Mouse (Mus musculus) MEL (cell line): Measurements from ENCODE around the gene Strada. TPM values are rescaled to one million over a fixed set of nuclear protein-coding genes. Genes with fewer than 3 reads are reported as not detected.

Experiments
- DNase-seq: peaks from one replicate; pipeline ENCODE4 v3.0.0; 2011; ENCODE audit warnings: low read depth, low spot score
- H3K27ac ChIP-seq: 2 replicates; pipeline ENCODE4 v1.5.1; 2012; ENCODE audit warnings: low read depth, mild to moderate bottlenecking, control low read depth, low read length, moderate library complexity; ENCODE audit not compliant: control insufficient read depth
- H3K27me3 ChIP-seq, 2 experiments: fragments of 150-350 bp in 1 of 2; sonication (generic) in 1 of 2; 2 replicates each; pipeline ENCODE4 v1.6.1; 2012; ENCODE audit warnings: low read length in 2 of 2, mild to moderate bottlenecking in 2 of 2, improper control_type of control experiment in 1 of 2, moderate library complexity in 1 of 2; ENCODE audit not compliant: insufficient read depth in 2 of 2, control insufficient read depth in 1 of 2
- H3K36me3 ChIP-seq, 2 experiments: 2 replicates each; pipeline ENCODE4 v1.6.1; 2012 to 2014; ENCODE audit warnings: low read length in 2 of 2, improper control_type of control experiment in 1 of 2, inconsistent platforms in 1 of 2, mild to moderate bottlenecking in 1 of 2; ENCODE audit not compliant: insufficient read depth in 2 of 2, control insufficient read depth in 1 of 2
- H3K4me1 ChIP-seq, 2 experiments: fragments of 150-350 bp in 1 of 2; sonication (generic) in 1 of 2; 2 replicates each; pipeline ENCODE4 v1.6.1; 2012; ENCODE audit warnings: low read length in 2 of 2, improper control_type of control experiment in 1 of 2, mild to moderate bottlenecking in 1 of 2; ENCODE audit not compliant: insufficient read depth in 2 of 2, control insufficient read depth in 1 of 2
- H3K4me3 ChIP-seq, 2 experiments: fragments of 150-350 bp in 1 of 2; sonication (generic) in 1 of 2; 2 replicates each; pipeline ENCODE4 v1.5.1; 2012; ENCODE audit warnings: low read depth in 2 of 2, low read length in 2 of 2, mild to moderate bottlenecking in 2 of 2, moderate library complexity in 2 of 2, control low read depth in 1 of 2, improper control_type of control experiment in 1 of 2; ENCODE audit not compliant: control insufficient read depth in 1 of 2, insufficient read depth in 1 of 2
- H3K79me2 ChIP-seq: 2 replicates; pipeline ENCODE4 v1.6.1; 2012; ENCODE audit warnings: mild to moderate bottlenecking, low read length, moderate library complexity; ENCODE audit not compliant: control insufficient read depth, poor library complexity, insufficient read depth
- H3K9ac ChIP-seq: 2 replicates; pipeline ENCODE4 v1.6.1; 2012; ENCODE audit warnings: low read depth, mild to moderate bottlenecking, control low read depth, low read length, moderate library complexity; ENCODE audit not compliant: control insufficient read depth, poor library complexity, severe bottlenecking
- H3K9me3 ChIP-seq: fragments of 150-350 bp; sonication (generic); replicated peaks from 2 replicates; pipeline ENCODE4 v1.6.1; 2012; ENCODE audit warnings: mild to moderate bottlenecking, low read length, improper control_type of control experiment, moderate library complexity; ENCODE audit not compliant: insufficient read depth
- CHD1 ChIP-seq: IDR thresholded peaks from 2 replicates; pipeline ENCODE4 v1.6.1; 2012; ENCODE audit warnings: low read depth, mild to moderate bottlenecking, inconsistent platforms, low read length, improper control_type of control experiment
- CTCF ChIP-seq, 3 experiments: IDR thresholded peaks in 2 of 3; conservative IDR thresholded peaks in 1 of 3; 2 replicates each; pipeline ENCODE4 v1.5.1; 2011 to 2012; ENCODE audit warnings: low read length in 3 of 3, low read depth in 2 of 3, mild to moderate bottlenecking in 2 of 3, improper control_type of control experiment in 1 of 3, inconsistent platforms in 1 of 3, mixed read lengths in 1 of 3, moderate library complexity in 1 of 3; ENCODE audit not compliant: control insufficient read depth in 1 of 3, insufficient read depth in 1 of 3, poor library complexity in 1 of 3, severe bottlenecking in 1 of 3
- E2F4 ChIP-seq: IDR thresholded peaks from 2 replicates; pipeline ENCODE4 v1.6.1; 2011; ENCODE audit warnings: low read depth, low read length, improper control_type of control experiment, borderline replicate concordance
- EP300 ChIP-seq, 2 experiments: IDR thresholded peaks; 2 replicates each; pipeline ENCODE4 v1.6.1; 2011; ENCODE audit warnings: improper control_type of control experiment in 2 of 2, low read length in 2 of 2, low read depth in 1 of 2, mild to moderate bottlenecking in 1 of 2
- GATA1 ChIP-seq: IDR thresholded peaks from 2 replicates; pipeline ENCODE4 v1.6.1; 2011; ENCODE audit warnings: low read depth, low read length, improper control_type of control experiment
- HCFC1 ChIP-seq: IDR thresholded peaks from 2 replicates; pipeline ENCODE4 v1.6.1; 2012; ENCODE audit warnings: low read depth, mild to moderate bottlenecking, inconsistent platforms, low read length, improper control_type of control experiment, moderate library complexity
- MAFK ChIP-seq: IDR thresholded peaks from 2 replicates; pipeline ENCODE4 v1.6.1; 2011; ENCODE audit warnings: low read depth, mild to moderate bottlenecking, low read length, improper control_type of control experiment, borderline replicate concordance
- MAX ChIP-seq: IDR thresholded peaks from 2 replicates; pipeline ENCODE4 v1.6.1; 2011; ENCODE audit warnings: low read length, improper control_type of control experiment
- MAZ ChIP-seq: IDR thresholded peaks from 2 replicates; pipeline ENCODE4 v1.6.1; 2012; ENCODE audit warnings: low read depth, mild to moderate bottlenecking, inconsistent platforms, low read length, improper control_type of control experiment
- MYC ChIP-seq: IDR thresholded peaks from 2 replicates; pipeline ENCODE4 v1.6.1; 2011; ENCODE audit warnings: low read depth, mild to moderate bottlenecking, low read length, improper control_type of control experiment, moderate library complexity
- NELFE ChIP-seq: IDR thresholded peaks from 2 replicates; pipeline ENCODE4 v1.6.1; 2011; ENCODE audit warnings: low read depth, low read length, improper control_type of control experiment
- NRF1 ChIP-seq: IDR thresholded peaks from 2 replicates; pipeline ENCODE4 v1.6.1; 2014; ENCODE audit warnings: low read depth, mild to moderate bottlenecking, inconsistent platforms, low read length, improper control_type of control experiment, moderate library complexity; ENCODE audit not compliant: poor library complexity, insufficient read depth, severe bottlenecking
- RAD21 ChIP-seq: IDR thresholded peaks from 2 replicates; pipeline ENCODE4 v1.6.1; 2011; ENCODE audit warnings: mild to moderate bottlenecking, low read depth, low read length, improper control_type of control experiment
- UBTF ChIP-seq: IDR thresholded peaks from 2 replicates; pipeline ENCODE4 v1.6.1; 2012; ENCODE audit warnings: low read depth, mild to moderate bottlenecking, inconsistent platforms, low read length, improper control_type of control experiment, moderate library complexity, borderline replicate concordance; ENCODE audit not compliant: insufficient read depth
- USF2 ChIP-seq, 2 experiments: IDR thresholded peaks; 2 replicates each; pipeline ENCODE4 v1.6.1; 2011 to 2012; ENCODE audit warnings: improper control_type of control experiment in 2 of 2, low read length in 2 of 2, borderline replicate concordance in 1 of 2, inconsistent platforms in 1 of 2, low read depth in 1 of 2, mild to moderate bottlenecking in 1 of 2; ENCODE audit not compliant: insufficient read depth in 1 of 2
- ZC3H11A ChIP-seq: IDR thresholded peaks from 2 replicates; pipeline ENCODE4 v1.6.1; 2012; ENCODE audit warnings: low read depth, mild to moderate bottlenecking, inconsistent platforms, low read length, improper control_type of control experiment
- polyA plus RNA-seq, 2 experiments: library from polyadenylated mRNA; stranded (reverse) in 1 of 2; unstranded in 1 of 2; fragments of >175 nt in 1 of 2; fragments of >200 nt in 1 of 2; gene quantifications; 2 replicates each; pipeline versions ENCODE4 v1.2.1 to v1.2.4; 2012; ENCODE audit warnings: low replicate concordance in 2 of 2, low read depth in 1 of 2; ENCODE audit not compliant: insufficient read length in 2 of 2, insufficient read depth in 1 of 2, missing spikeins in 1 of 2
- total RNA-seq: library from RNA; depleted of rRNA; stranded (reverse); fragments of 300-350 nt; gene quantifications from 2 replicates; pipeline ENCODE4 v1.2.3, GENCODE M21; 2012

The Strada gene
- total and polyA plus RNA-seq, 3 experiments, result 25.5 to 39.8 TPM; not detected in 1

- TF ChIP-seq NRF1 (no peak), MYC (no peak), NELFE (no peak), USF2 (IDR thresholded peaks at IDR 0.05; ENCODE audit: borderline replicate concordance in 1 of 2, insufficient read depth in 1 of 2, low read depth in 1 of 2, low read length in 2 of 2) (no peak), MAX (0 out of 2 replicates have a peak, but pooled peaks have one; percentile 6), GATA1 (no peak), CHD1 (no peak), UBTF (no peak), ZC3H11A (no peak), E2F4 (no peak), MAZ (peak; percentile 97; the same call in 1 of the 2 replicates), HCFC1 (peak; percentile 60; the same call in 1 of the 2 replicates), RAD21 (no peak)
- TF ChIP-seq, all 39 proteins: peak for 12
Observed at GRCm38 (mm10) chr11:106159216-106159920, 42.6 kb downstream of the Strada start (continued).

- Histone ChIP-seq H3K4me1 (peaks cover 0 to 20% of the 10 kb centered on the region in 2 experiments; a peak in 2 of 4 replicates), H3K27ac (peak overlapping the region; percentile 83)
Observed at GRCm38 (mm10) chr11:106158930-106159215, 43.1 kb downstream of the Strada start.

More at GRCm38 (mm10) chr11:106158930-106159215, 43.1 kb downstream of the Strada start:
- Histone ChIP-seq H3K4me3 (peak overlapping the region; percentile 85 to 97), H3K27me3 (no peaks in the 10 kb centered on the region), H3K79me2 (peaks cover 13% of the 10 kb centered on the region), H3K9me3 (no peaks in the 10 kb centered on the region), H3K36me3 (peaks cover 0 to 4% of the 10 kb centered on the region in 2 experiments; a peak in 1 of 4 replicates), H3K9ac (peak overlapping the region; percentile 92)
- DNase-seq, result no peak
- TF ChIP-seq NRF1 (no peak), MAFK (no peak), EP300 (IDR thresholded peaks at IDR 0.05; ENCODE audit: low read depth in 1 of 2, low read length in 2 of 2) (no peak), CTCF (IDR thresholded peaks at IDR 0.05 in 2 of 3, conservative IDR thresholded peaks at IDR 0.05 in 1 of 3; ENCODE audit: control insufficient read depth in 1 of 3, insufficient read depth in 1 of 3, low read depth in 2 of 3, low read length in 3 of 3, poor library complexity in 1 of 3, severe bottlenecking in 1 of 3) (no peak)
- TF ChIP-seq, all 39 proteins: peak for 0
